Mouse (Mus musculus) E14TG2a.4 (cell line): ENCODE measurements around the gene Tmem132d.

Source experiments
- H3K27me3 ChIP-seq: 2 replicates; pipeline ENCODE4 v1.6.1; 2014; ENCODE audit warnings: low read length, control low read depth; ENCODE audit not compliant: insufficient read depth
- H3K36me3 ChIP-seq: 2 replicates; pipeline ENCODE4 v1.6.1; 2014; ENCODE audit warnings: low read length, control low read depth; ENCODE audit not compliant: insufficient read depth
- H3K4me1 ChIP-seq: replicated peaks from 2 replicates; pipeline ENCODE4 v1.6.1; 2014; ENCODE audit warnings: low read depth, low read length, control low read depth
- H3K4me3 ChIP-seq: replicated peaks from 2 replicates; pipeline ENCODE4 v1.5.1; 2014; ENCODE audit warnings: mild to moderate bottlenecking, low read length
- H3K9me3 ChIP-seq: 2 replicates; pipeline ENCODE4 v1.6.1; 2014; ENCODE audit warnings: low read length, control low read depth
- CTCF ChIP-seq: conservative IDR thresholded peaks from 2 replicates; pipeline ENCODE4 v1.5.1; 2014; ENCODE audit warnings: low read length
- NANOG ChIP-seq: IDR thresholded peaks from 2 replicates; pipeline ENCODE4 v1.6.1; 2014; ENCODE audit warnings: borderline replicate concordance, low read length, mixed read lengths
- POU5F1 ChIP-seq: IDR thresholded peaks from 2 replicates; pipeline ENCODE4 v1.6.1; 2014; ENCODE audit warnings: low read length, borderline replicate concordance

Tmem132d gene

DNA sequence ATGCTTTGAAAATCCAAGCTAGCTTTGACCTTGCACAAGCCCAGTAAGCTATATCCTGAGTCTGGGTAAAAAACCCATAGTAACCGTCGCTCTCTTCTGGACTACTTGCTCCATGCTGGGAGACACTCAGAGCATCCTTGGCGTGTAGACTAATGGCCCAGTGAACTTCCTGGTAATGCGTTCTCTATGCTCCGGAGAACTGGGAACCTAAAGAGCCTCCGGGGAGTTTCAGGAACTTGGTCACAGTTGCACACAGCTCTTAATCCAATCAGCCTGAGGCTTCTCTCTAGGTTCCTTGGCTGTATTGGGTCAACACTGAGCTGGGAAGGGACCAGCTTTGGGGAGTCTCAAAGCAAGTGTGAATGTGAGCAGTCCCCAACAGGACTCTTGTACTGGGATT lies 12.0 kb upstream of the Tmem132d start:
- Histone ChIP-seq H3K4me1 (peaks cover 55% of the 10 kb centered on the region), H3K27me3 (peaks cover 7% of the 10 kb centered on the region; the same call in 1 of the 2 replicates), H3K36me3 (no peaks in the 10 kb centered on the region), H3K9me3 (no peaks in the 10 kb centered on the region), H3K4me3 (0 out of 2 replicates have a peak overlapping the region, but pooled peaks have one; percentile 39)
- no peak for TF ChIP-seq CTCF
- no peak for TF ChIP-seq NANOG
- TF ChIP-seq POU5F1: no peak

DNA sequence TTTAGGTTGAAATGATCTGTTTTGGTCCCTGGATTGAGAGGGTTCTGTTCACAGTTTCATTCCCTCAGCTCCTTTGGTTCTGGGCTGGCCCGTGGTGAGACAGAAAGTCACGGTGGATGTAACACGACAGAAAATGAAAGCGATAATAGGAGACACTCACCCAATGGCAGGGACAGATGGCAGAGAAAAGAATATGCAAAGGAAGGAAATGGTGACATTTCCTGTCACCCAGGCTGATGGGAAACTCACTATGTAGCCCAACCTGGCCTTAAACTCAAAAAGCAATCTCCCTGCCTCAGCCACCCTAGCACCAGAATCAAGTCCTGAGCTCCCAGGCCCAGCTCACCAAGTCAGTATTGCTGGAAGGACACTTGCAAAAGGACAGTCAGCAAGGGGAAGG lies 11.0 kb upstream of the Tmem132d start:
- peaks cover 64% of the 10 kb centered on the region for H3K4me1 ChIP-seq
- TF ChIP-seq POU5F1: no peak
- no peak for TF ChIP-seq CTCF
- no peak for TF ChIP-seq NANOG
- H3K27me3 ChIP-seq: peaks cover 7% of the 10 kb centered on the region; the same call in 1 of the 2 replicates
- H3K9me3 ChIP-seq: no peaks in the 10 kb centered on the region
- peak overlapping the region; percentile 45 for H3K4me3 ChIP-seq
- H3K36me3 ChIP-seq: no peaks in the 10 kb centered on the region

DNA sequence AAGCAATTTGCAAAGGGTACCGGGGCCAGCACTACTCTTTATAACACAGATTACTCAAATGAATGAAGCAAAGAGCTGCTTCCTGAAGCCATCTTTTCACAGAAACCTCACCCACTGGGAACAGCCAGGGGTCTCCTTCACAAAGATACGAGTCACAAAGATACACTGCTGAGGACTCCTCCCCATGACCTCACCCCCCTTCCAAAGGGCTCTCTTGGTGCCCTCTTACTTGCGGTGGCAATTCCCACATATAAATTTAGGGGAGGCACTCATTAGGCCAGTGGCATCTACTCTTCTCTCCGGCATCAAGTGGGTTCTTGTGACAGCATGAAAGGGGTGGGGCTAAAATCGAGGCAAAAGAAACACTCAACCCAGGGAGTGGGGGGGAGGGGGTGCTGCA lies 8.2 kb upstream of the Tmem132d start:
- Histone ChIP-seq H3K4me3 (peak overlapping the region; percentile 47), H3K36me3 (no peaks in the 10 kb centered on the region), H3K27me3 (peaks cover 19% of the 10 kb centered on the region), H3K9me3 (no peaks in the 10 kb centered on the region), H3K4me1 (peaks cover 73% of the 10 kb centered on the region)
- no peak for TF ChIP-seq CTCF
- no peak for TF ChIP-seq POU5F1
- TF ChIP-seq NANOG: no peak

DNA sequence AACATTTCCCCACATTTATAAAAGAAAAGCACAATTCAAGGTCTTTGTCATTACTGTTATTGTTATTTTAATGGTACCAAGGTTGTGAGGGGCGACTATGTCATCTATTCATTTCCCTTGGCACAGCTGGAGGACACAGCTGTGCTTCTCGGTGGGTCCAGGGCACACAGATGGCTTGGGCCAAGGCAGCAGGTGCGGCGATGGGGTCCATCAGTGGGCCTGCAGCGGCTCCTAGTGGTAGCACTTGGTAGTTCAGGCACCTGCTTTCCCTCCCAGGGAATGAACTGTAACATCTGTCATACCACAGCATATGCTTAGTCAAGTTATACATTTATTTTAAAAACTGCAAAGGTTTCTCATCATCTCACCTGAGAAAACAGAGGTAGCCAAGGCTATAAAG lies 7.0 kb upstream of the Tmem132d start:
- no peak overlapping the region for H3K4me3 ChIP-seq
- TF ChIP-seq CTCF (peak; percentile 84), POU5F1 (no peak), NANOG (no peak)
- H3K36me3 ChIP-seq: no peaks in the 10 kb centered on the region
- no peaks in the 10 kb centered on the region for H3K9me3 ChIP-seq
- peaks cover 64% of the 10 kb centered on the region for H3K4me1 ChIP-seq
- H3K27me3 ChIP-seq: peaks cover 22% of the 10 kb centered on the region

GRCm38 (mm10) chr5:128438078-128438477 lies 5.2 kb upstream of the Tmem132d start:
- no peak for TF ChIP-seq NANOG
- TF ChIP-seq POU5F1: no peak
- no peak for TF ChIP-seq CTCF
- Histone ChIP-seq H3K9me3 (no peaks in the 10 kb centered on the region), H3K27me3 (peaks cover 37% of the 10 kb centered on the region), H3K4me3 (no peak overlapping the region), H3K4me1 (peaks cover 60% of the 10 kb centered on the region), H3K36me3 (no peaks in the 10 kb centered on the region)

DNA sequence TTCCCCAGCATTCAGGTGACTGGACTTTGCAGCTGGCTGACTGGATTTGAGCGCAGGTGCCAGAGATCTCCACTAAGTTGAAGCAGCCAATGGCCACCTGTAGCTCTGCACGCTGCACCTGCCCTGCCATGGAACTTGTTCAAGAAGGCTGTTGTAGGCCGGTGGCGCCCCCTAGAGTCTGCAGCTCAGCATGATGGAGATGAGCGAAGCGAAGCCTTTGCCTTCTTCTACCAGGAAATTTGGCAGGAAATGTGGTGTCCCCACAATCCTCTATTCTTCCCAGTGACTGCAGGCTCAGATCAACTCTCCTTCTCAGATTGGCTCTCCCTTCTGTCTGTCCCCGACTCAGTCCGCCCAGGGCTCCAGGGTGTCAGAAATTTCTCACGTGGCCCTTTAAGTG lies 4.0 kb upstream of the Tmem132d start:
- Histone ChIP-seq H3K4me1 (peaks cover 54% of the 10 kb centered on the region), H3K4me3 (0 out of 2 replicates have a peak overlapping the region, but pooled peaks have one; percentile 29), H3K9me3 (no peaks in the 10 kb centered on the region), H3K36me3 (no peaks in the 10 kb centered on the region), H3K27me3 (peaks cover 47% of the 10 kb centered on the region)
- no peak for TF ChIP-seq POU5F1
- no peak for TF ChIP-seq NANOG
- peak; percentile 63 for TF ChIP-seq CTCF

GRCm38 (mm10) chr5:128435683-128436082 lies 2.8 kb upstream of the Tmem132d start:
- Histone ChIP-seq H3K4me3 (no peak overlapping the region), H3K9me3 (no peaks in the 10 kb centered on the region), H3K36me3 (no peaks in the 10 kb centered on the region), H3K4me1 (peaks cover 44% of the 10 kb centered on the region), H3K27me3 (peaks cover 59% of the 10 kb centered on the region)
- TF ChIP-seq POU5F1 (no peak), CTCF (no peak), NANOG (no peak)

GRCm38 (mm10) chr5:128433786-128434185 lies 909 bp upstream of the Tmem132d start:
- Histone ChIP-seq H3K4me3 (0 out of 2 replicates have a peak overlapping the region, but pooled peaks have one; percentile 77), H3K4me1 (peaks cover 27% of the 10 kb centered on the region), H3K27me3 (peaks cover 62% of the 10 kb centered on the region), H3K9me3 (no peaks in the 10 kb centered on the region), H3K36me3 (no peaks in the 10 kb centered on the region)
- TF ChIP-seq NANOG: peak; percentile 34; the same call in 1 of the 2 replicates
- TF ChIP-seq POU5F1: no peak

GRCm38 (mm10) chr5:128432422-128432821 lies 455 bp downstream of the Tmem132d start:
- H3K4me1 ChIP-seq: peaks cover 22% of the 10 kb centered on the region
- no peaks in the 10 kb centered on the region for H3K36me3 ChIP-seq
- no peak for TF ChIP-seq POU5F1
- TF ChIP-seq NANOG: no peak
- no peak for TF ChIP-seq CTCF
- H3K9me3 ChIP-seq: no peaks in the 10 kb centered on the region
- H3K4me3 ChIP-seq: peak overlapping the region; percentile 77
- H3K27me3 ChIP-seq: peaks cover 60% of the 10 kb centered on the region
